Mouse (Mus musculus) midbrain, embryonic 10.5 days (tissue): ENCODE data around the gene Fam213a. TPM values are rescaled to one million over a fixed set of nuclear protein-coding genes. Genes with fewer than 3 reads are reported as not detected.

Experiments used
- DNase-seq: peaks from one replicate; pipeline ENCODE4 v3.0.0-alpha.2; 2017; ENCODE audit warnings: low spot score
- H3K27ac ChIP-seq: fragments of 300-500 bp; sonication (generic); replicated peaks from 2 replicates; pipeline ENCODE4 v1.5.1; 2016; ENCODE audit warnings: mild to moderate bottlenecking
- H3K27me3 ChIP-seq: fragments of 300-500 bp; sonication (generic); 2 replicates; pipeline ENCODE4 v1.6.1; 2016; ENCODE audit warnings: low read depth, mild to moderate bottlenecking; ENCODE audit not compliant: poor library complexity, severe bottlenecking
- H3K36me3 ChIP-seq: fragments of 300-500 bp; sonication (generic); 2 replicates; pipeline ENCODE4 v1.6.1; 2016; ENCODE audit warnings: mild to moderate bottlenecking, moderate library complexity
- H3K4me1 ChIP-seq: fragments of 300-500 bp; sonication (generic); 2 replicates; pipeline ENCODE4 v1.6.1; 2016
- H3K4me3 ChIP-seq: fragments of 300-500 bp; sonication (generic); 2 replicates; pipeline ENCODE4 v1.5.1; 2016; ENCODE audit warnings: mild to moderate bottlenecking, moderate library complexity
- H3K9me3 ChIP-seq: fragments of 300-500 bp; sonication (generic); replicated peaks from 2 replicates; pipeline ENCODE4 v1.6.1; 2016; ENCODE audit warnings: mild to moderate bottlenecking
- WGBS: fragments of 180-500 bp; shearing (Covaris S2); methylation state at CpG from one replicate; pipeline ENCODE4 v1.1.7; 2016; 5-methylcytosine and 5-hydroxymethylcytosine counted together
- polyA plus RNA-seq: library from polyadenylated mRNA; unstranded; fragments of >200 nt; fragmentation: Nextera tagmentation; extraction: Ambion mirVana; gene quantifications from 2 replicates; pipeline ENCODE4 v1.2.1, GENCODE M21; 2016

Gene Fam213a
- polyA plus RNA-seq, 1 experiment from 2014 or later: 46.5 TPM

DNA sequence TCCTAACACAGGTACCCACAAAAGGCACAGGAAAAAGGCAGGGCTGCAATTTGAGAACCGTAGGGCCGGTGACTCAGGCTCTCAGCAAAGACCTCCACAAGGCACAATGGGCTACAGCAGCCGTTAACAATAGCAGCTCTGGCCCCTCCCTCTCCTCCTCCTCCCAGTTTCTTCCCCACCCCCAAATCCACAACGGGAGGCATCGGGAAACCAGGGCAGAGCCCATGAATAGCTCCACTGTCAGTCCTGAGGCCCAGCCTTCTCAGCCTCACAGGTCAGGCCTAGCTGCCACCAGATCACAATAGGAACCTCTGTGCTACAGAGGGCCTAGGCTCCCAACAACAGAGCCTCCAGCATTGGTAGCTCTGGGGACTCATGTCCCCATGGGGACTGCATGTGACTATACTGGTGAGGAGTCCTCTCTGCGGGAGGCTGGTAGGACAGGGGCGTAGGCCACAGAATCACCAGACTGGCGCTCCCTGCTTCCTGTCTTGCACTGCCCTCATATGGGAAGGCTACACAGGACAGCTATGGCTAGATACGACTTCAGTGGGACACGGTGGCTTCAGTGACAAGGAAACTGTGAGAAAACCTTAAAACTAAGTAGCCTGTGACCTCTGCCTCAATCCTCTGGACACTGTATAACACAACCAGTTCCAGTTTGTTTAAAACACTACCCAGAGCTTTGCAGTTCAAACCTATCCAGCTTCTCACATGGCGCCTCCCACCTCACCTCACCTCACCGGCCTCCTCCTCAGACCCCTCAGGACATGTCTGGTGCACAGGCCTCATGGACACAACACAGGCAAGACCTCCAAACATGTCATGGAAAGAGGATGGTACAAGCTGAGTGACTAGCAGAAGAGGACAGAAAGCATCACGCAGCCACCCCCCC lies 57.1 kb downstream of the Fam213a start:
- Histone ChIP-seq H3K4me3 (peak overlapping the region; percentile 43), H3K9me3 (no peaks in the 10 kb centered on the region), H3K4me1 (peaks cover 88% of the 10 kb centered on the region), H3K27ac (peak overlapping the region; percentile 98), H3K36me3 (peaks cover 7% of the 10 kb centered on the region; the same call in 1 of the 2 replicates), H3K27me3 (no peaks in the 10 kb centered on the region)
- peak; percentile 90 for DNase-seq
- 20% methylated on average over 13 of the region's 13 CpGs for WGBS

- Histone ChIP-seq H3K27me3 (no peaks in the 10 kb centered on the region), H3K4me3 (peak overlapping the region; percentile 43), H3K4me1 (peaks cover 94% of the 10 kb centered on the region), H3K27ac (peak overlapping the region; percentile 98), H3K36me3 (peaks cover 10% of the 10 kb centered on the region; the same call in 1 of the 2 replicates), H3K9me3 (no peaks in the 10 kb centered on the region)
- DNase-seq: no peak
- 4% methylated on average over 10 of the region's 10 CpGs for WGBS
Measured at GRCm38 (mm10) chr14:40955596-40956251, 57.9 kb downstream of the Fam213a start.

GRCm38 (mm10) chr14:40955146-40955545 lies 58.4 kb downstream of the Fam213a start:
- DNase-seq: no peak
- Histone ChIP-seq H3K27me3 (no peaks in the 10 kb centered on the region), H3K4me1 (peaks cover 96% of the 10 kb centered on the region)

DNA sequence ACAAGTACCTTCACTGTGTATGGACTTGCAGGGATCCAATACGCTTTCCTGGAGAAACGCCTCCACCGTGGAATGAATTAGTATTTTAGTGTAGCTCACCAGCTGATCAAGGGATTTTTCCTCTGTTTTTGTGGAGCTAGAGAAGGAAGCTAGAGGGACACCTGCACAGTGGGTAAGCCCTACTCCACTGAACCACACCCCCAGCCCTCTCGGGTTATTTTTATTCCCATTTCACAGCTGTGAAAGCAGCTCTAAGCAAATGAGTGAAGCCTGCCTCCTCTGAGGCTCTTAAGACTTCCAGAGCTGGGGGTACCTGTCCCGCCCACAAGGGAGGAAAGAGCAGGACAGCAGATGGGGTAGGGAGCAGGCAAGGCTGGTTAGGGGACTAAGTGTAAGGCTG lies 60.2 kb downstream of the Fam213a start:
- H3K4me1 ChIP-seq: peaks cover 96% of the 10 kb centered on the region
- DNase-seq: no peak
- WGBS: 77% methylated on average over 5 of the region's 5 CpGs
- H3K27ac ChIP-seq: peak overlapping the region; percentile 98
- no peaks in the 10 kb centered on the region for H3K9me3 ChIP-seq
- no peak overlapping the region for H3K4me3 ChIP-seq
- H3K27me3 ChIP-seq: no peaks in the 10 kb centered on the region
- H3K36me3 ChIP-seq: peaks cover 16% of the 10 kb centered on the region

More at GRCm38 (mm10) chr14:40955146-40955545, 58.4 kb downstream of the Fam213a start:
- H3K36me3 ChIP-seq: peaks cover 10% of the 10 kb centered on the region; the same call in 1 of the 2 replicates
- H3K9me3 ChIP-seq: no peaks in the 10 kb centered on the region
- WGBS: 58% methylated on average over 1 of the region's 1 CpGs
- peak overlapping the region; percentile 43; the same call in 1 of the 2 replicates for H3K4me3 ChIP-seq
- H3K27ac ChIP-seq: peak overlapping the region; percentile 98

- H3K27ac ChIP-seq: peak overlapping the region; percentile 98; the same call in 1 of the 2 replicates
- no peak overlapping the region for H3K4me3 ChIP-seq
- H3K4me1 ChIP-seq: peaks cover 94% of the 10 kb centered on the region
- WGBS: 75% methylated on average over 2 of the region's 2 CpGs
- H3K36me3 ChIP-seq: peaks cover 23% of the 10 kb centered on the region
- no peaks in the 10 kb centered on the region for H3K9me3 ChIP-seq
- H3K27me3 ChIP-seq: no peaks in the 10 kb centered on the region
- DNase-seq: no peak
Measured at GRCm38 (mm10) chr14:40952715-40953114, 60.9 kb downstream of the Fam213a start.

- H3K4me1 ChIP-seq: peaks cover 91% of the 10 kb centered on the region
- H3K27ac ChIP-seq: no peak overlapping the region; the same call in 1 of the 2 replicates
- DNase-seq: no peak
- H3K27me3 ChIP-seq: no peaks in the 10 kb centered on the region
- H3K36me3 ChIP-seq: peaks cover 27% of the 10 kb centered on the region
- no peaks in the 10 kb centered on the region for H3K9me3 ChIP-seq
- no peak overlapping the region for H3K4me3 ChIP-seq
- WGBS: 86% methylated on average over 3 of the region's 3 CpGs
Measured at GRCm38 (mm10) chr14:40952301-40952700, 61.3 kb downstream of the Fam213a start.

DNA sequence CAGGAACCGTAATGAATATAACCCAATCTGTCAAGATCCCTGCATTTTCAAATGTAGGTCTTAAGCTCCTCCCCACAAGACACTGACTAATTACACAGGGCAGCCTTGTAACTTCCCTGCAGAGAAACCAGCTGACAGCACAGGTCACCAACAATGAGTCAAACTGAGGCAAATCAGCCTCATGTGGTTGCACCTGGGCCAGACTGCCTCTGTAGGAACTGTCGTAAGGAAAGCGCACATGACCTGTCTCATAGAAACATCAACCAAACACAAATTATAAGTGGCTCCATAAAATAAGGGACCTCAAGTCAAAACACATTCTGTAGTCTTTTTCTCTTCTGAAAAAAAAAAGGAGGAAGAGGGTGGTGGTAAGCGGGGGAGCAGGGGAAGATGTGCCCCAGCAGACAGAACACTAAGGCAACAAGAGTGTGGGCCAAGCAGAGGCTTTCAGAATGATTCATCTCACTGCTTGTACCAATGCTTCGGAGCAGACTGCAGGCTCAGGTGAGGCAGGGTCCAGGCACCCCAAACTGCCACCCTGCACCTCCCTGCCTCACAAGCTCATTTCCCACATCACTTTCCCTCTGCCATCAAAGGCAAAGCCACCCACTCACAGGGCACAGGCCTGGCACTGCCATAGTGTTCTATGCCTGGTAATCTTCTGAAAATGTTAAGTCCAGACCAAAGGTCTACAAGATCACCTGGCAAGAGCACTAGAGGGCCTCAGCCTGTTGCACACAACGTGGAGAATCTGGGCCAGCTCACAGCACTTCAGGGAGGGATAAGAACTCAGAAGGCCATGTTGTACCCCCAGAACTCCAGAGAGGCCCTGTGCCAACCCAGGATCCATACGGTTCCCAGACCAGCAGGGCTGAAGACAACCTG lies 63.6 kb downstream of the Fam213a start:
- 82% methylated on average over 7 of the region's 7 CpGs for WGBS
- H3K4me3 ChIP-seq: no peak overlapping the region
- H3K4me1 ChIP-seq: peaks cover 67% of the 10 kb centered on the region
- H3K27ac ChIP-seq: peak overlapping the region; percentile 23; the same call in 1 of the 2 replicates
- DNase-seq: no peak
- H3K27me3 ChIP-seq: no peaks in the 10 kb centered on the region
- H3K9me3 ChIP-seq: no peaks in the 10 kb centered on the region
- peaks cover 46% of the 10 kb centered on the region for H3K36me3 ChIP-seq

GRCm38 (mm10) chr14:40949047-40949446 lies 64.5 kb downstream of the Fam213a start:
- Histone ChIP-seq H3K4me1 (peaks cover 58% of the 10 kb centered on the region), H3K27me3 (no peaks in the 10 kb centered on the region), H3K4me3 (no peak overlapping the region), H3K9me3 (no peaks in the 10 kb centered on the region), H3K36me3 (peaks cover 51% of the 10 kb centered on the region), H3K27ac (peak overlapping the region; percentile 43; the same call in 1 of the 2 replicates)
- no peak for DNase-seq
- 50% methylated on average over 3 of the region's 3 CpGs for WGBS

DNA sequence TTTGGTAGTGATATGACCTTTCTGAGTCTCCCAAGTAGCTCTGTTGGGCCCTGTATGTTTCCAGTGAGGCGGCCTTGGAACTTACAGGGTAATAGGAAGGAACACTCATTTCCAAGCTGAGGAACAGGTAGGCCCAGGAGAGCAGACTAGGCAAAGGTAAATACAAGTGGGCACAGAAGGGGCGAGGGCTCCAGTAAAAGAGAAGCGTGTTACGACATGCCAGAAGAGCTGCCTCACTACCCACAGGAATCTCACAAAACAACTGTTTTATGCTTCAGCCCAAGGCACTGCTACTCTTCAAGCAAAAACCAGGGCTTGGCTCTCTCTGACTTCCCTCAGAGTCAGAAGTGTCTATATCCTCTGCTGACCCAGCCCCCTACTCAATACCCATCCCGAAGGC lies 65.1 kb downstream of the Fam213a start:
- Histone ChIP-seq H3K4me1 (peaks cover 53% of the 10 kb centered on the region), H3K36me3 (peaks cover 52% of the 10 kb centered on the region), H3K4me3 (no peak overlapping the region), H3K27ac (peak overlapping the region; percentile 43; the same call in 1 of the 2 replicates), H3K9me3 (no peaks in the 10 kb centered on the region), H3K27me3 (no peaks in the 10 kb centered on the region)
- no peak for DNase-seq
- WGBS: 93% methylated on average over 5 of the region's 5 CpGs

- Histone ChIP-seq H3K4me1 (peaks cover 45% of the 10 kb centered on the region), H3K4me3 (no peak overlapping the region), H3K36me3 (peaks cover 53% of the 10 kb centered on the region), H3K27me3 (no peaks in the 10 kb centered on the region), H3K9me3 (no peaks in the 10 kb centered on the region), H3K27ac (no peak overlapping the region)
- no peak for DNase-seq
- WGBS: 89% methylated on average over 14 of the region's 14 CpGs
Measured at GRCm38 (mm10) chr14:40947431-40948394, 65.9 kb downstream of the Fam213a start.

DNA sequence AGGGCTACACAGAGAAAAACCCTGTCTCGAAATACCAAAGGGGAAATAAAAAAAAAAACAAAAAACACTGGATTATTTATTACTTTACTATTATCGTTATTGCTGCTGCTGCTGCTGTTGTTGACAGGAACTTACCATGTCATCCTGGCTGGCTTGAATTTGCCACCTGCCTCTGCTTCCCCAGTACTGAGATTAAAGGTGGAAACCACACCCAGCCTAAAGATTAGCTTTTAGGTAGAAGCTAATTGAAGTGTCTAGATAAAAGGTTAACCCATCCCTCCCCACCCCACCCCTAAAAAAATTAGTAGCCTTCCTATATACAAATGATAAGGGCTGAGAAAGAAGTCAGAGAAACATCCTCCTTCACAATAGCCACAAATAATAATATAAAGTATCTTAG lies 69.8 kb downstream of the Fam213a start:
- no peaks in the 10 kb centered on the region for H3K27me3 ChIP-seq
- DNase-seq: no peak
- 97% methylated on average over 2 of the region's 2 CpGs for WGBS
- no peak overlapping the region for H3K27ac ChIP-seq
- peaks cover 43% of the 10 kb centered on the region for H3K36me3 ChIP-seq
- no peak overlapping the region for H3K4me3 ChIP-seq
- H3K4me1 ChIP-seq: peaks cover 10% of the 10 kb centered on the region
- H3K9me3 ChIP-seq: no peaks in the 10 kb centered on the region
